Mouse (Mus musculus) gastrocnemius, postnatal 10 days (tissue): ENCODE measurements around the gene H2-Q2. TPM values are rescaled to one million over a fixed set of nuclear protein-coding genes. Genes with fewer than 3 reads are reported as not detected.
"Not testable (repeated sequence)": the region's sequence is repeated elsewhere in the genome, so short reads cannot be mapped to it uniquely, and the experiment has no call there.

Source experiments
- DNase-seq: peaks from one replicate; pipeline ENCODE4 v3.0.0; 2021; ENCODE audit warnings: mixed read lengths
- total RNA-seq, 2 experiments: library from RNA; stranded (reverse); gene quantifications; 2 replicates each; pipeline ENCODE4 v1.2.3; 2021

The H2-Q2 gene
- total RNA-seq, 2 experiments from 2014 or later, result 0.34 to 0.45 TPM

DNA sequence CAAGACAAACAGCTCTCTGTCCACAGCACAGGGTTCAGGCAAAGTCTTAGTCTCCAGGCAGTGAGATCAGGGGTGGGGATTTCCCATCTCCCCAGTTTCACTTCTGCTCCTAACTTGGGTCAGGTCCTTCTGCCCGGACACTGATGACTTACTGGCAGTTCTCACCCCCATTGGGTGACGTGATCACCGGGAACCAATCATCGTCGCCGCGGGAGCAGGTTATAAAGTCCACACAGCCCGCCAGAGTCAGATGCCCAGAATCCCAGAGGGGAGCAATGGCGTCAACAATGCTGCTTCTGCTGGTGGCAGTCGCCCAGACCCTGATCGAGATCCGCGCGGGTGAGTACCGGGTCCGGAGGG, 37.3 kb downstream of the H2-Q2 start, which contains the start of gene H2-Q4:
Gene H2-Q4 (plus strand): TSS at position 249 of the 360 bp plus-strand sequence.
- DNase-seq, result peak; percentile 83

DNA sequence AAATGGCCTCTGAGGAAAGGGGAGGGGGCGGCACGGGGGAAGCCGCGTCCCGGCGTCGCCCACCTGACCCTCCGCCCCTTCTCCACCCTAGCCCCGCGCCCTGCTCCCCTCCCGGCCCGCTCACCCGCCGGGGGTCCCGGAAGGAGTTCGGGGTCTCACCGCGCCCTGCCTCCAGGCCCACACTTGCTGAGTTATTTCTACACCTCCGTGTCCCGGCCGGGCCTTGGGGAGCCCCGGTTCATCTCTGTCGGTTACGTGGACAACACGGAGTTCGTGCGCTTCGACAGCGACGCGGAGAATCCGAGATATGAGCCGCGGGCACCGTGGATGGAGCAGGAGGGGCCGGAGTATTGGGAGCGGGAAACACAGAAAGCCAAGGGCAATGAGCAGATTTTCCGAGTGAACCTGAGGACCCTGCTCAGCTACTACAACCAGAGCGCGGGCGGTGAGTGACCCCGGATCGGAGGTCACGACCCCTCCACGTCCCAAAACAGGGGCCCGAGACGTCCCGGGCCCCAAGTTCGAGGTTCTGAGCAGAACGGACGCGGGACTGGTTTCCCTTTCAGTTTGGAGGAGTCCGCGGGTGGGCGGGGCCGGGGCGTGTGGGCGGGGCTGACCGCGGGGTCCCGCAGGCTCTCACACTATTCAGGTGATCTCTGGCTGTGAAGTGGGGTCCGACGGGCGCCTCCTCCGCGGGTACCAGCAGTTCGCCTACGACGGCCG, 37.8 kb downstream of the H2-Q2 start:
- DNase-seq, result peak; percentile 38

DNA sequence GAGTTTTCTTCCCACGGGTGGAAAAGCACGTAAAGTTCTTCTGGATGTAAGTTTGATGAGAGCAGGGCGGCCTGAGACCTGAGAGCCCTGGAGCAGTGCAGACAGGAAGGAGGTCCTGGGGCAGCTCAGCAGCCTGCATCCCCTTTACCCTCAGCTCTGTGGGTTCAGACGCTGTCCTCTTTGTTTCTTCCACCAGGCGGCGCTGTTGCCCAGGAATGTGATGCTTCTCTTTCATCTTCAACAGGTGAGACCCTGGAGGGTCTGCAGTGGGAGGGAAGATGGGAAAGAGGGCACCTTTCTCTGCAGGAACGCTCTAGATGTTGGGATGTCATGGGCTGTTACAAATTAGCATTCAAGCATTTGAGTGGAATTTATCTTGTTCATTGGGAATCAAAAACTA, 47.8 kb downstream of the H2-Q2 start:
- peak; percentile 10 for DNase-seq

DNA sequence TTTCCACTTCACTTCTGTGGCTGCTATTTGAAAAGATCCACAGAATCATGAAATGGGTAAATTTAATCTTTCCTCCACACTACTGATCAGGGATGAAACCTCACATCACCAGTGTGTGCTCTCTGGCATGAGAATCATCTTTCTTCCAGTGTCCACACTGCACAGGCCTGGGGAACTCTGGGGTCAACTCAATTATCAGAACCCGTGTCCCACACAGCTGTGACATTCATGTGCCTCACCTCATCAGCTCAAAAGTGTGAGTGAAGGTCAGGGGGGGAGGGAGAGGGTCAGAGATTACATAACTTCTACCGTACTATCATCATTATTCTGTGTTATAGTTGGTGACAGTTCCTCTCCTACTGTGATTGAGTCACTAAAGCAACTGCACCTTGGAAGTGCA, 50.6 kb downstream of the H2-Q2 start:
- not testable (repeated sequence) for DNase-seq

DNA sequence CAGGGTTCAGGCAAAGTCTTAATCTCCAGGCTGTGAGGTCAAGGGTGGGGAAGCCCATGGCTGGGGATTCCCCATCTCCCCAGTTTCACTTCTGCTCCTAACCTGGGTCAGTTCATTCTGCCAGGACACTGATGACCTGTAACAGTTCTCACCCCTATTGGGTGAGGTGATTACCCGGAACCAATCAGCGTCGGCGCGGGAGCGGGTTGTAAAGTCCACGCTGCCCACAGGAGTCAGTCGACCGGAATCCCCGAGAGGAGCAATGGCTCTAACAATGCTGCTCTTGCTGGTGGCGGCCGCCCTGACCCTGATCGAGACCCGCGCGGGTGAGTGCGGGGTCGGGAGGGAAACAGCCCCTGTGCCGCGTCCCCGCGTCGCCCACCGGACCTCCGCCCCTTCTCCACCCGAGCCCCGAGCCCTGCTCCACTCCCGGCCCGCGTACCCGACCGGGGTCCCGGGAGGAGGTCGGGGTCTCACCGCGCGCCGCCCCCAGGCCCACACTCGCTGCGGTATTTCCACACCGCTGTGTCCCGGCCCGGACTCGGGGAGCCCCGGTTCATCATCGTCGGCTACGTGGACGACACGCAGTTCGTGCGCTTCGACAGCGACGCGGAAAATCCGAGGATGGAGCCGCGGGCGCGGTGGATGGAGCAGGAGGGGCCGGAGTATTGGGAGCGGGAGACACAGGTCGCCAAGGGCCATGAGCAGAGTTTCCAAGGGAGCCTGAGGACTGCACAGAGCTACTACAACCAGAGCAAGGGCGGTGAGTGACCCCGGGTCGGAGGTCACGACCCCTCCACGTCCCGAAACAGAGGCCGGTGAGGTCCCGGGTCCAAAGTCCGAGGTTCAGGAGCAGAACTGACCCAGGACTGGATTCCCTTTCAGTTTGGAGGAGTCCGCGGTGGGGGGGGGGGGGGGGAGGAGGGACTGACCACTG, 52.1 kb downstream of the H2-Q2 start:
- not testable (repeated sequence) for DNase-seq

Other genes with a start within 250 kb of the H2-Q2 start
- gene Ly6g5c, start 234.0 kb upstream of the H2-Q2 start, total RNA-seq, result not detected
- gene Ly6g5b, start 226.8 kb upstream of the H2-Q2 start, total RNA-seq, result under 1 TPM in 1 of 2 experiments, not detected in 1; 0.34 TPM
- gene Gpank1, start 220.8 kb upstream of the H2-Q2 start, total RNA-seq, result 1 to 10 TPM; 4.9 to 6.3 TPM
- gene Csnk2b, start 220.2 kb upstream of the H2-Q2 start, total RNA-seq, result 100 to 1,000 TPM; 165 to 166 TPM
- 10 to 100 TPM; 11.8 to 18.8 TPM for gene D17H6S53E, start 215.9 kb upstream of the H2-Q2 start, total RNA-seq
- not detected for gene Apom, start 210.2 kb upstream of the H2-Q2 start, total RNA-seq
- gene Bag6, start 207.1 kb upstream of the H2-Q2 start, total RNA-seq, result 100 to 1,000 TPM; 217 to 220 TPM
- 100 to 1,000 TPM; 128 to 149 TPM for gene Prrc2a, start 177.3 kb upstream of the H2-Q2 start, total RNA-seq
- 1 to 10 TPM; 2.4 to 2.6 TPM for gene Aif1, start 166.2 kb upstream of the H2-Q2 start, total RNA-seq
- 1 to 10 TPM; 4.6 to 5.3 TPM for gene Lst1, start 153.8 kb upstream of the H2-Q2 start, total RNA-seq
- gene Ltb, start 147.8 kb upstream of the H2-Q2 start, total RNA-seq, result under 1 TPM; 0.68 to 0.75 TPM
- gene Tnf, start 140.2 kb upstream of the H2-Q2 start, total RNA-seq, result under 1 TPM; 0.23 to 0.99 TPM
- under 1 TPM in 1 of 2 experiments, not detected in 1; 0.16 TPM for gene Lta, start 136.9 kb upstream of the H2-Q2 start, total RNA-seq
- not detected for gene Gm16181, start 121.4 kb upstream of the H2-Q2 start, total RNA-seq
- 1 to 10 TPM; 2.1 to 3.3 TPM for gene Atp6v1g2, start 108.6 kb upstream of the H2-Q2 start, total RNA-seq
- gene Nfkbil1, start 106.5 kb upstream of the H2-Q2 start, total RNA-seq, result 10 to 100 TPM in 1 of 2 experiments, 1 to 10 TPM in 1; 9.9 to 11.1 TPM
- gene Ddx39b, start 100.5 kb upstream of the H2-Q2 start, total RNA-seq, result 100 to 1,000 TPM; 147 to 169 TPM
- gene H2-D1, start 79.5 kb upstream of the H2-Q2 start, total RNA-seq, result 10 to 100 TPM; 39.3 to 47.2 TPM
- under 1 TPM; 0.23 to 0.70 TPM for gene H2-Q1, start 21.8 kb upstream of the H2-Q2 start, total RNA-seq
- 1 to 10 TPM; 5.1 to 6.0 TPM for gene H2-Q4, start 37.4 kb downstream of the H2-Q2 start, total RNA-seq
- under 1 TPM in 1 of 2 experiments, not detected in 1; 0.43 TPM for gene H2-Q6, start 82.6 kb downstream of the H2-Q2 start, total RNA-seq
- gene H2-Q7, start 96.9 kb downstream of the H2-Q2 start, total RNA-seq, result 1 to 10 TPM in 1 of 2 experiments, under 1 TPM in 1; 0.68 to 1.4 TPM
- under 1 TPM; 0.14 to 0.52 TPM for gene H2-Q10, start 127.8 kb downstream of the H2-Q2 start, total RNA-seq
- not detected for gene Pou5f1, start 163.8 kb downstream of the H2-Q2 start, total RNA-seq
- 10 to 100 TPM; 11.6 to 13.6 TPM for gene Tcf19, start 174.6 kb downstream of the H2-Q2 start, total RNA-seq
- 1 to 10 TPM; 5.0 to 6.8 TPM for gene Cchcr1, start 174.9 kb downstream of the H2-Q2 start, total RNA-seq
- not detected for gene Psors1c2, start 191.0 kb downstream of the H2-Q2 start, total RNA-seq
- under 1 TPM; 0.14 to 0.19 TPM for gene Cdsn, start 209.9 kb downstream of the H2-Q2 start, total RNA-seq
- gene 2300002M23Rik, start 225.2 kb downstream of the H2-Q2 start, total RNA-seq, result not detected